In genomic region chr2:14888406-14889195, GRCm38 (mm10) we compare ENCODE assay signal across 16 mouse cellular contexts.
DNase-seq lines count a peak whose midpoint lies in the region; ATAC-seq and TF ChIP-seq lines count a peak whose summit lies in the region.
"Had no signal": no experiment of that assay in that cellular context is flagged by ENCODE, and none has a peak within 500 bp of the region (broad histone marks: within the 10 kb centered on the region; RNA-seq: fewer than 3 reads in every experiment).

No protein-coding gene starts in this region.

- intact Hi-C loops in heart, postnatal 25 days (cut with DNase I), result no loop called here

- no peaks in the 10 kb centered on the region for H3K9me3 ChIP-seq in kidney, postnatal 0 days (replicated peaks; ENCODE audit: low read length)
- H3K9me3 ChIP-seq in intestine, embryonic 16.5 days (ENCODE audit: control insufficient read depth, low read length), result no peaks in the 10 kb centered on the region
- H3K9me3 ChIP-seq: heart, embryonic 10.5 days; hindbrain, embryonic 15.5 days; limb, embryonic 12.5 days; liver, embryonic 13.5 days had no signal

- no peak for ATAC-seq in kidney, postnatal 0 days (replicated peaks; ENCODE audit: low FRiP score, low read depth)
- ATAC-seq in common myeloid progenitor, adult 5-6 weeks (replicated peaks; ENCODE audit: low read depth, poor library complexity, severe bottlenecking), result peak; percentile 84
- ATAC-seq in intestine, embryonic 16.5 days, result peak; percentile 58
- ATAC-seq in frontal cortex, adult (ENCODE audit: low TSS enrichment), result no peak

- H3K36me3 ChIP-seq in kidney, postnatal 0 days (ENCODE audit: insufficient read depth, low read length), result no peaks in the 10 kb centered on the region
- H3K36me3 ChIP-seq in intestine, embryonic 16.5 days (ENCODE audit: control insufficient read depth, insufficient read depth, low read length), result no peaks in the 10 kb centered on the region
- H3K36me3 ChIP-seq in myocyte (ENCODE audit: control insufficient read depth, insufficient read depth), result no peaks in the 10 kb centered on the region
- H3K36me3 ChIP-seq: heart, embryonic 10.5 days; hindbrain, embryonic 15.5 days; limb, embryonic 12.5 days; liver, embryonic 13.5 days had no signal

- no peaks in the 10 kb centered on the region for H3K27me3 ChIP-seq in kidney, postnatal 0 days (ENCODE audit: insufficient read depth, low read length)
- no peaks in the 10 kb centered on the region for H3K27me3 ChIP-seq in intestine, embryonic 16.5 days (replicated peaks; ENCODE audit: control insufficient read depth, insufficient read depth, low read length)
- no peaks in the 10 kb centered on the region for H3K27me3 ChIP-seq in myocyte (ENCODE audit: control insufficient read depth, insufficient read depth, insufficient read length)
- H3K27me3 ChIP-seq: hindbrain, embryonic 15.5 days; limb, embryonic 12.5 days; liver, embryonic 13.5 days had no signal

- H3K4me3 ChIP-seq in kidney, postnatal 0 days (replicated peaks; ENCODE audit: low read depth, low read length), result no peak overlapping the region
- no peak overlapping the region for H3K4me3 ChIP-seq in intestine, embryonic 16.5 days (ENCODE audit: low read length)
- H3K4me3 ChIP-seq in myocyte, result no peak overlapping the region
- H3K4me3 ChIP-seq: heart, embryonic 10.5 days; hindbrain, embryonic 15.5 days; limb, embryonic 12.5 days; liver, embryonic 13.5 days had no signal

- no peak overlapping the region for H3K9ac ChIP-seq in kidney, postnatal 0 days (ENCODE audit: low read depth, low read length)
- H3K9ac ChIP-seq in intestine, embryonic 16.5 days (ENCODE audit: low read depth, low read length), result no peak overlapping the region
- H3K9ac ChIP-seq: hindbrain, embryonic 15.5 days; limb, embryonic 12.5 days; liver, embryonic 13.5 days had no signal

- no peak overlapping the region for H3K27ac ChIP-seq in kidney, postnatal 0 days
- no peak overlapping the region for H3K27ac ChIP-seq in intestine, embryonic 16.5 days (ENCODE audit: low read length)
- H3K27ac ChIP-seq: heart, embryonic 10.5 days; hindbrain, embryonic 15.5 days; limb, embryonic 12.5 days; liver, embryonic 13.5 days had no signal

- no peak overlapping the region for H3ac ChIP-seq in myocyte (ENCODE audit: control insufficient read depth, insufficient read length)

- no peak overlapping the region for H3K4me2 ChIP-seq in kidney, postnatal 0 days (ENCODE audit: low read length)
- H3K4me2 ChIP-seq in intestine, embryonic 16.5 days (ENCODE audit: low read depth, low read length), result no peak overlapping the region
- peak overlapping the region; percentile 56 for H3K4me2 ChIP-seq in myocyte (ENCODE audit: low read depth)
- H3K4me2 ChIP-seq: hindbrain, embryonic 15.5 days; limb, embryonic 12.5 days; liver, embryonic 13.5 days had no signal

- WGBS in kidney, postnatal 0 days, result 11% methylated on average over 4 of the region's 4 CpGs
- 29% methylated on average over 4 of the region's 4 CpGs for WGBS in intestine, embryonic 16.5 days

- DNase-seq in kidney, postnatal 0 days (ENCODE audit: low spot score), result peak; percentile 74
- no peak for DNase-seq in kidney, postnatal 4 days
- no peak for DNase-seq in heart, postnatal 25 days (ENCODE audit: low spot score)
- DNase-seq: cerebellum, postnatal 14 days; gastrocnemius, postnatal 36 days; heart, postnatal 14 days; kidney, adult 2 months; liver, embryonic 13.5 days; midbrain, embryonic 14.5 days had no signal

- H3K4me1 ChIP-seq in kidney, postnatal 0 days (replicated peaks; ENCODE audit: insufficient read depth, low read length), result no peaks in the 10 kb centered on the region
- no peaks in the 10 kb centered on the region for H3K4me1 ChIP-seq in intestine, embryonic 16.5 days (ENCODE audit: control insufficient read depth, insufficient read depth, low read length)
- H3K4me1 ChIP-seq: heart, embryonic 10.5 days; hindbrain, embryonic 15.5 days; liver, embryonic 13.5 days had no signal

- no peaks in the 10 kb centered on the region for H3K79me2 ChIP-seq in myocyte (ENCODE audit: control insufficient read depth, insufficient read depth)

- no peak for TF ChIP-seq CTCF in kidney, postnatal 0 days (IDR thresholded peaks at IDR 0.05; ENCODE audit: low read depth)

- no peak for TF ChIP-seq POLR2A in myocyte (IDR thresholded peaks at IDR 0.05; ENCODE audit: insufficient read length, low read depth)

TF ChIP-seq in myocyte, 11 proteins besides CTCF, POLR2A, EP300 and RAD21:
- TF ChIP-seq MYOG (IDR thresholded peaks at IDR 0.05; ENCODE audit: control insufficient read depth in 1 of 3, insufficient read depth in 1 of 3, insufficient read length in 2 of 3, low read depth in 2 of 3) (no peak), E2F4 (IDR thresholded peaks at IDR 0.05; ENCODE audit: insufficient read depth) (no peak), SRF (IDR thresholded peaks at IDR 0.05; ENCODE audit: control insufficient read depth, insufficient read length, low read depth) (no peak), REST (IDR thresholded peaks at IDR 0.05; ENCODE audit: insufficient read depth, insufficient read length) (no peak), MYOD1 (IDR thresholded peaks at IDR 0.05; ENCODE audit: control insufficient read depth in 1 of 3, insufficient read length in 2 of 3, low read depth in 2 of 3) (no peak), TCF12 (IDR thresholded peaks at IDR 0.05; ENCODE audit: insufficient read depth, poor library complexity, severe bottlenecking) (no peak), USF1 (IDR thresholded peaks at IDR 0.05; ENCODE audit: low read depth) (no peak), CEBPB (IDR thresholded peaks at IDR 0.05; ENCODE audit: insufficient read depth, poor library complexity, severe bottlenecking) (no peak), TCF3 (IDR thresholded peaks at IDR 0.05; ENCODE audit: insufficient read length, low read depth) (no peak), MAX (IDR thresholded peaks at IDR 0.05; ENCODE audit: low read depth) (no peak), POLR2AphosphoS2 (IDR thresholded peaks at IDR 0.05; ENCODE audit: insufficient read length, low read depth) (no peak)

Comparison
In these comparisons a context has a peak if more than half of its experiments do, and no peak if none do; other contexts are left out.
1. ATAC-seq: peak in common myeloid progenitor, adult 5-6 weeks (single experiment) and intestine, embryonic 16.5 days (single experiment); none in kidney, postnatal 0 days (single experiment) and frontal cortex, adult (single experiment).